Mouse (Mus musculus) liver, embryonic 12.5 days (tissue): ENCODE results near the gene Chst8. TPM values are rescaled to one million over a fixed set of nuclear protein-coding genes. Genes with fewer than 3 reads are reported as not detected.

ENCODE experiments used
- ATAC-seq: fragments of 200-750 bp; cut with Nextera tagmentation; 2 replicates; pipeline ENCODE4 v1.8.0; 2017; ENCODE audit warnings: moderate number of reproducible peaks, mild to moderate bottlenecking, moderate library complexity
- H3K27ac ChIP-seq: fragments of 300-500 bp; sonication (generic); 2 replicates; pipeline ENCODE4 v1.5.1; 2016; ENCODE audit warnings: mild to moderate bottlenecking
- H3K27me3 ChIP-seq: fragments of 300-500 bp; sonication (generic); replicated peaks from 2 replicates; pipeline ENCODE4 v1.6.1; 2016; ENCODE audit warnings: mild to moderate bottlenecking, moderate library complexity
- H3K36me3 ChIP-seq: fragments of 300-500 bp; sonication (generic); 2 replicates; pipeline ENCODE4 v1.6.1; 2016; ENCODE audit warnings: mild to moderate bottlenecking, moderate library complexity
- H3K4me1 ChIP-seq: fragments of 300-500 bp; sonication (generic); 2 replicates; pipeline ENCODE4 v1.6.1; 2016
- H3K4me2 ChIP-seq: fragments of 300-500 bp; sonication (generic); 2 replicates; pipeline ENCODE4 v1.6.1; 2016; ENCODE audit warnings: mild to moderate bottlenecking, moderate library complexity
- H3K4me3 ChIP-seq: fragments of 300-500 bp; sonication (generic); 2 replicates; pipeline ENCODE4 v1.5.1; 2016; ENCODE audit warnings: mild to moderate bottlenecking, moderate library complexity
- H3K9ac ChIP-seq: fragments of 300-500 bp; sonication (generic); 2 replicates; pipeline ENCODE4 v1.6.1; 2016; ENCODE audit warnings: mild to moderate bottlenecking, moderate library complexity
- H3K9me3 ChIP-seq: fragments of 300-500 bp; sonication (generic); replicated peaks from 2 replicates; pipeline ENCODE4 v1.6.1; 2016; ENCODE audit warnings: mild to moderate bottlenecking, moderate library complexity
- WGBS: fragments of 180-500 bp; shearing (Covaris S2); methylation state at CpG from one replicate; pipeline ENCODE4 v1.1.7; 2016; ENCODE audit not compliant: insufficient replicate concordance; 5-methylcytosine and 5-hydroxymethylcytosine counted together
- polyA plus RNA-seq: library from polyadenylated mRNA; unstranded; fragments of >200 nt; fragmentation: Nextera tagmentation; extraction: Ambion mirVana; gene quantifications from 2 replicates; pipeline ENCODE4 v1.2.1, GENCODE M21; 2016

Gene Chst8
- polyA plus RNA-seq, result 1.2 and 1.3 TPM in 2 replicates

DNA sequence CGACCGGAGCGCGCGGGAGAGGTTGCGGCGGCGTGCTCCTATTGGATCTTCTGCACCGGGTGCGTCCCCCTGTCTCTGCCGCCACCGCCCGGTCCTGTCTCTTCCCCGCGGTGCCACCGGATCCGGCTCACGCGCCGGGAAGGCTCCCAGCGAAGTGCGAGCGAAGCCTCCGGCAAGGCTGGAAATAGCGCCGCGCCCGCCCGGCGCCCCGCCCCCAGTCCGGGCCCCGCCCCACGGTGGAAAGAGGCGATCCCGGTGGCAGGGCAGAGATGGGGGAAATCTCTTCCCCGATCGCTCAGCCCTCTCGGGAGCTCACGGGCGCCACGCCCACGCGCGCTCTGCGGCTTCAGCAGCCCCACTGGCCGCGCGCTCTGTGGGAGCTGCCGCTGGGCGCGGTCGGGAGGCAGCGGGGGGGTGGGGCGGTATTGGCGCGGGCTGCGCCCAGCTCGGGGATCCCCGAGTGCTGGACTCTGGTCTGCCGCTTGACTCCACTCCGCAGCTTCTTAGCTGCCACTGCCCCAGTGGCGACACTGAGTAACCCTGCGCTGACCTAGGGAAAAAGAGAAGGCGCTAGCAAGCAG is at the start of gene Chst8:
Gene Chst8, minus strand, starts transcription at position 181 of the 581 bp plus-strand sequence.
- no peak within 1 kb of the TSS for H3K9ac ChIP-seq
- under 1% methylated on average over 56 of the region's 65 CpGs for WGBS

DNA sequence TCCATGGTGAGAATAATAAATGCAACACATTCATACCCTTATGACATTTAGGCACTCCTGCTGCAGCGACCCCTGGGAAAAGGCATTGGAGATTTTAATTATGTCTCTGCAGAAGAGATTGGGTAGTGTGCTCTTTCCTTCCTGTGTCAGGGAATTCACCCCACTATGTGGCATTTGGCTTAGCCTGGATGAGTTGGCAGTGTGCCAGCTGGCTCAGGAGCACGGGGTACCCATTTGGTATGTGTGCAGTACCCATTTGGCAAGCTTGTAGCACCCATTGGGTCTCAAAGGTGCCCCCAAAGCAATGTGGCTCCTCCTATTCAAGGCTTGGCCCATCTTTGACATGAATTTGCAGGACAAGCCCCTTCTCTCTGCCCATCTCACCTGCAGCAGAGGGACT is 45.8 kb upstream of the Chst8 start:
- H3K27me3 ChIP-seq, result no peaks in the 10 kb centered on the region
- H3K9me3 ChIP-seq, result no peaks in the 10 kb centered on the region
- H3K9ac ChIP-seq, result no peak overlapping the region
- no peaks in the 10 kb centered on the region for H3K4me1 ChIP-seq
- ATAC-seq, result no peak
- no peaks in the 10 kb centered on the region for H3K36me3 ChIP-seq
- no peak overlapping the region for H3K4me3 ChIP-seq
- 53% methylated on average over 2 of the region's 2 CpGs for WGBS
- H3K27ac ChIP-seq, result no peak overlapping the region
- no peak overlapping the region for H3K4me2 ChIP-seq

More for the DNA sequence above, at the start of gene Chst8:
- Histone ChIP-seq H3K4me1 (no peaks in the 10 kb centered on the region), H3K4me3 (peak within 1 kb of the TSS; percentile 53), H3K27me3 (peaks cover 74% of the 10 kb centered on the region), H3K4me2 (peak within 1 kb of the TSS; percentile 74), H3K36me3 (no peaks in the 10 kb centered on the region), H3K9me3 (no peaks in the 10 kb centered on the region), H3K27ac (no peak within 1 kb of the TSS)
- ATAC-seq, result peak; percentile 40; the same call in 1 of the 2 replicates

DNA sequence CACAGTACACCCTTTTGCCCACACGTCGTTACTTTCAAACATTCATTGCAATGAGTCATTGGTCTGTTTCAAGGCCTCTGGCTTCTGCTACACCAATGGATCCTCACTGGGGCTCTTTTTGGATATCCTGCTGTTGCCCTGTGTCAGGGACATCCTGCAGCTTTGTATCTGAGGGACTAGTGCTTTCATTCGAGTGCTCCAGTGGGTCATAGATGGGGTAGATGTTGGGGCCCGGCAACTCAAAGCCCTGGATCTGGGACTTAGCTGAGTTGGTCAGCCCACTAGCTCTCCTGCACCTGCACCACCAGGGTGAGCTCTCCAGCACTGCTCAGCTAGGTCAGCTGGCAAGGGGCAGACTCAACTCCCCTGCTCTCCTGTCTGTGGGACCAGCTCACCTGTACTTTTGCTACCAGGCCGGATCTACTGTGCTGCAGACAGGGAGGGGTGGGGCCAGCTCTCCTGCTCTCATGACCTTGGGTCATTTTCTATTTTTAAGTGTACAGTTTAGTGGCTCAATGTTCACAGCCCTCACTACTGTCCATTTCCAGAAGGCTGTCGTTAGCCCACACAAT is 42.4 kb upstream of the Chst8 start:
- Histone ChIP-seq H3K9me3 (no peaks in the 10 kb centered on the region), H3K4me2 (no peak overlapping the region), H3K27me3 (no peaks in the 10 kb centered on the region), H3K9ac (no peak overlapping the region), H3K27ac (no peak overlapping the region), H3K36me3 (no peaks in the 10 kb centered on the region), H3K4me3 (no peak overlapping the region), H3K4me1 (no peaks in the 10 kb centered on the region)
- 63% methylated on average over 6 of the region's 6 CpGs for WGBS
- no peak for ATAC-seq

DNA sequence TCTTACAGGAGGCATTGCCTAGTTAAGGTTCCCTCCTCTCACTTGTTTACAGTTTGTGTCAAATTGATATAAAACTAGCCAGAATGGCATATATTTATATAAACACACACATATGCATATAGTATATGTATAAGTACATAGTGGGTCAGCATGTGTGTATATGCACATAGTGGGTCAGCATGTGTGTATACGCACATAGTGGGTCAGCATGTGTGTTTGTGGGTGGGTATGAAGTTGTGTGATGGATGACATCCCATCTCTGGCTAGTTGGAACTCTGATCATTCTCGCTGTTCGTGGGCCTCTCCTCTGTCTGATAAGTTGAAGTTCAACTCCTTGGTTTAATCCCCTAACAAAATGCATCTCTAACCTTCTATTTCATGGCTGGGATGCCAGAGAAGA is 40.9 kb upstream of the Chst8 start:
- Histone ChIP-seq H3K4me2 (no peak overlapping the region), H3K4me1 (no peaks in the 10 kb centered on the region), H3K36me3 (no peaks in the 10 kb centered on the region), H3K27ac (no peak overlapping the region), H3K9me3 (no peaks in the 10 kb centered on the region), H3K9ac (no peak overlapping the region), H3K27me3 (no peaks in the 10 kb centered on the region), H3K4me3 (no peak overlapping the region)
- 77% methylated on average over 3 of the region's 3 CpGs for WGBS
- no peak for ATAC-seq

DNA sequence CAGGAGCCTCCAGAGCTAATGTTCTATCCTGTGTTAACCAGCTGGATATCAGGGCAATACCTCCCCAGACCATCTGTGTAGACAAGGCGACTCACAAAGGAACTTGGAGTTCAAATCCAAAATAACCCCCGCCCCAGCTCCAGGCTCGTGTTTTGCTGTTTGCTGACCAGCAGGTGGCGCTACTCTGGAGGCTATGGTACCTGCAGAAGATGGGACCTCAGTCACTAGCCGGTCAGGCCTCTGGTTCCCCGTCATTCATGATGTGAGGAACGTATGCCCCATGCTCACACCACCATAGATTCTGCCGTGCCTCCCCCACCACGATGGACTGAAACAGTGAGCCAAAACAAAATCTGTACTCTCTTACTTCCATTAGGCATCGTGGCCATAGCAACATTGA is 37.1 kb upstream of the Chst8 start:
- Histone ChIP-seq H3K9ac (no peak overlapping the region), H3K36me3 (no peaks in the 10 kb centered on the region), H3K9me3 (no peaks in the 10 kb centered on the region), H3K27me3 (no peaks in the 10 kb centered on the region), H3K4me3 (no peak overlapping the region), H3K4me2 (no peak overlapping the region), H3K27ac (no peak overlapping the region), H3K4me1 (no peaks in the 10 kb centered on the region)
- 29% methylated on average over 10 of the region's 10 CpGs for WGBS
- no peak for ATAC-seq

DNA sequence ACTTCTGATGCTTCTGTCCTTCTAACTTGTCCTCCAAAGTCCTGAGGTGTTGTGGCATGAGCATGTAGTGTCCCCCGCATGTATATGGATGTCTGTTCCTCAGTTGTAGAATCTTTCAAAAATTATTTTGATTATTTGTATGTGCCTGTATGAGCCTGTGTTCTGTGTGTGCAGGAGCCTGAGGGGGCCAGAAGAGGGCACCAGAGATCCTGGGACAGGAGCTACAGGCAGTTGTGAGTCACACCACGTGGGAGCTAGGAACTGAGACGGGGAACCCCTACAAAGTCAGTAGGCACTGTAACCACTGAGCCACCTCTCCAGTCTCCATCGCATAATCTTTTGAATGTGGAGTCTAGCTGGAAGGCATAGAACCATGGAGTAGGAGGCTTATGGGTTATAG is 36.3 kb upstream of the Chst8 start:
- Histone ChIP-seq H3K4me2 (no peak overlapping the region), H3K4me3 (no peak overlapping the region), H3K36me3 (no peaks in the 10 kb centered on the region), H3K27ac (no peak overlapping the region), H3K9me3 (no peaks in the 10 kb centered on the region), H3K4me1 (no peaks in the 10 kb centered on the region), H3K27me3 (no peaks in the 10 kb centered on the region), H3K9ac (no peak overlapping the region)
- 83% methylated on average over 4 of the region's 4 CpGs for WGBS
- ATAC-seq, result no peak

DNA sequence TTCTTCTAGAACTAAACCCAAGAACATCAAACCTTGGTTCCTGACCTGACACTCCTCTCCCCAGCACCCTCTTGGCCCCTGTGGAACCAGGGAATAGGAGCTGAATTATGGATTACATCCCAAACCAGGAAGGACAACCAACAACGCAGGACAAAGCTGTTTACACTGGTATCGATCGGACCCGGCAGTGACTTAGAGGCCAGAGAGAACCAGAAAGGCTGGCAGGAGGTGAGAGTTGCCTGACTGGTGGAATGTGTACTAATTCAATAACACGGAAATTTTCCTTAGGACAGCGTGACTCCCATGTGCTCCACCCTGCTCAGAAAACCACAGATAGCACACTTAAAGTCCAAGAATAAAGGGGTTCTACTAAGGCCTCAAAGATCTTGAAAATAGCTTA is 35.4 kb upstream of the Chst8 start:
- H3K27ac ChIP-seq, result no peak overlapping the region
- H3K4me2 ChIP-seq, result no peak overlapping the region
- H3K36me3 ChIP-seq, result no peaks in the 10 kb centered on the region
- H3K9ac ChIP-seq, result no peak overlapping the region
- H3K4me1 ChIP-seq, result no peaks in the 10 kb centered on the region
- no peak for ATAC-seq
- WGBS, result 77% methylated on average over 6 of the region's 6 CpGs
- no peaks in the 10 kb centered on the region for H3K9me3 ChIP-seq
- H3K27me3 ChIP-seq, result no peaks in the 10 kb centered on the region
- no peak overlapping the region for H3K4me3 ChIP-seq

DNA sequence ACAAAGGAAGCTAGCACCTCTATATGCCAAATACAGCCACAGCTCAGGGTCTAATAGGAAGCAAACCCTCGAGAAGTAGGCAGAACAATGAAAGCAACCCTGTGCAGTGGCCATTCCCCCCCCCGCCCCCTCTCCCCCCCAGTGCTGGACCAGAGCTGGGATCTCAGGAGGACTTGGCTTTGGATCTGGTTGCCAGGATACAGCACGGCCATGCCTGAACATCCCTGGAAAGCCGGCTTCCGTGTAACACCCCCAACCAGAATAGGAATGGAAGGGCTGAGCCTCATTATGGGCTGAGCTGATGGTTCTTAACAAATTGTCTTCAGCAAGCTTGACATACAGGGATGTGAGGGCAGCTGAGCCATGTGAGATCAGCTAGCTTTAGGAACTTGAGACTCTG is 34.9 kb upstream of the Chst8 start:
- Histone ChIP-seq H3K9ac (no peak overlapping the region), H3K9me3 (no peaks in the 10 kb centered on the region), H3K4me1 (no peaks in the 10 kb centered on the region), H3K27ac (no peak overlapping the region), H3K27me3 (no peaks in the 10 kb centered on the region), H3K4me2 (no peak overlapping the region), H3K36me3 (no peaks in the 10 kb centered on the region), H3K4me3 (no peak overlapping the region)
- ATAC-seq, result no peak
- 62% methylated on average over 5 of the region's 5 CpGs for WGBS

DNA sequence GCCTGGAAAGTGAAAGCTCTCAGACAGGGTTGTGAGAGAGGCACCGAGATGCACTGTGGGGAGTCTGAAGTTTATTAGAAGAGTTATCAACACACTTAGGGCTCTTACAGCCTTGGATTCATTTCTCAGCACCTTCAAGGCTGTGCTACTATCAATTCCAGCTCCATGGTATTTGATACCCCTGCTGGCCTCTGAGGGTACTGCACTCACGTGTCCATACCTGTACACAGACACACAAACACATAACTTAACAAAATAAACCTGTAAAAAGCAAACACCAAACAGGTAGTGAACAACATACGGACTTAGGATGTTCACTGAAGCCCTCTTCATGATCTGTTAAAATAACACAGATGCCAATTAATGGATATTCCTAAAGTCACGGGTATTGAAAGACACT is 26.2 kb upstream of the Chst8 start:
- H3K4me3 ChIP-seq, result no peak overlapping the region
- 70% methylated on average over 4 of the region's 4 CpGs for WGBS
- no peak overlapping the region for H3K9ac ChIP-seq

DNA sequence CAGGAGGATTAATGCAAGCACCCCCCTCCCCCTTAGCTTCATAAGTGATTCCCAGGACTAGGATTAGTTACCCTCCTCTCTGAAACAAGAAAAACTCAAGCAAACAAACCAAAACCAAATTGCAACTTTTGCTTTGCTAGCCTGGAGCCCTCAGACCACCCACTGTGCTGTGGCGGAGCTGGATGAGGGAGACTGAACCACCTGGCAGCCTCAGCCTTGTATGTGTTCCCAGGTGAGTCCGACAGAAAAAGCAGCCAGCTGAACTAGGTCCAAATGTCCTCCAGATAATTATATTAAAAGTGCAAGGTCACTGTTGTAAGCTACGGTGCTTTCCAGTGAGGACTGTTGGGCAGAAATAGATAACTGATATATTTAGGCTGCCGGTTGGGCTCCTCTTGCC is 25.7 kb upstream of the Chst8 start:
- no peaks in the 10 kb centered on the region for H3K27me3 ChIP-seq
- no peak for ATAC-seq
- H3K4me1 ChIP-seq, result no peaks in the 10 kb centered on the region
- H3K36me3 ChIP-seq, result no peaks in the 10 kb centered on the region
- no peaks in the 10 kb centered on the region for H3K9me3 ChIP-seq
- H3K4me3 ChIP-seq, result no peak overlapping the region
- WGBS, result 76% methylated on average over 4 of the region's 4 CpGs
- H3K4me2 ChIP-seq, result no peak overlapping the region
- H3K9ac ChIP-seq, result no peak overlapping the region
- no peak overlapping the region for H3K27ac ChIP-seq

More for the DNA sequence above, 26.2 kb upstream of the Chst8 start:
- Histone ChIP-seq H3K9me3 (no peaks in the 10 kb centered on the region), H3K27me3 (no peaks in the 10 kb centered on the region), H3K4me2 (no peak overlapping the region), H3K36me3 (no peaks in the 10 kb centered on the region), H3K27ac (no peak overlapping the region), H3K4me1 (no peaks in the 10 kb centered on the region)
- no peak for ATAC-seq

DNA sequence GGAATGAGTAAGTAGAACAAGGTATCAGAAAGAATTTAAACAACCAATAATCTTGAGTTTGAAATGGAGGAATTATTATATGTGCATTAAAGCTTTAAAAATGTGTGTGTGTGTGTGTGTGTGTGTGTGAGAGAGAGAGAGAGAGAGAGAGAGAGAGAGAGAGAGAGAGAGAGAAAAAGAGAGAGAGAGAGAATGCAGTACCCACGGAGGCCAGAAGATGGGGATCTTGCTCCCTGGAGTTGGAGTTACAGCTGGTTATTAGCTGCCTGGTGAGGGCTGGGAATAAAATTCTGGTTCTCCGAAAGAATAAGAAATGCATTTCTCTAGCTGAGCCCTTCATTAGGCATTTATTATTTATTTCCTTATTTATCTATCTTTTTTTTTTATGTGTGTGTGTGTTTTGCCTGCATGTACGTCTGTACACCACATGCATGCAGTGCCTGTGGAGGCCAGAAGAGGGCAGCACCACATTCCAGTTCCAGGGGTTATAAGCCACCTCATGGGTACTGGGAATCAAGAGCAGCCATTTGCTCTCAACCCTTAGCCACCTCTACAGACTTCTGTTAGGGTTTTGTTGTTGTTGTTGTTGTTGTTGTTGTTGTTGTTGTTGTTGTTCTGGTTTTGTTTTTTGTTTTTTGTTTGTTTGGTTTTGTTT is 13.9 kb upstream of the Chst8 start:
- 0 out of 2 replicates have a peak, but pooled peaks cover 5% of the 10 kb centered on the region for H3K9me3 ChIP-seq
- H3K36me3 ChIP-seq, result no peaks in the 10 kb centered on the region
- no peak overlapping the region for H3K4me2 ChIP-seq
- no peak overlapping the region for H3K4me3 ChIP-seq
- ATAC-seq, result no peak
- WGBS, result 31% methylated on average over 3 of the region's 3 CpGs
- no peak overlapping the region for H3K27ac ChIP-seq
- H3K27me3 ChIP-seq, result no peaks in the 10 kb centered on the region
- no peaks in the 10 kb centered on the region for H3K4me1 ChIP-seq
- no peak overlapping the region for H3K9ac ChIP-seq

DNA sequence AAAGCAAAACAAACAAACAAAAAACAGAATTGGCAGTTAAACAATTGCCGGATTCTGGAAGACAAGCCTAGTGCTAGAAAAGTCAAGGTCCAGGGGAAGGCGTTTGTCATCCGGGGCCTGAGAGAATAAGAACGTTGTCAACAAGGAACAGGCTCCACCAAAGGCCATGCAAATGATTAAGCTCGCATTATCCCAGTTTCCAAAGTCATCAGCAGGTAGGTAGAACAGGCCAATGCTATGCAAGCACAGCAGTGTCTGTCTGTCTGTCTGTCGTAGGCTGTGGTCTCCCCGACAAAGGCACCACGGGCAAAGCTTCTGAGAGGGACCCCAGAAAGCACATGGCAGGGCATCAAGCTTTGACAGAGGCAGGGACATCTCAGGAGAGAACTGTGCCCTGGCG is 9.1 kb upstream of the Chst8 start:
- 63% methylated on average over 9 of the region's 9 CpGs for WGBS
- no peak for ATAC-seq
- no peak overlapping the region for H3K4me2 ChIP-seq

More for the DNA sequence above, 9.1 kb upstream of the Chst8 start:
- Histone ChIP-seq H3K36me3 (no peaks in the 10 kb centered on the region), H3K4me1 (no peaks in the 10 kb centered on the region), H3K9me3 (0 out of 2 replicates have a peak, but pooled peaks cover 3% of the 10 kb centered on the region), H3K9ac (no peak overlapping the region), H3K27me3 (no peaks in the 10 kb centered on the region), H3K27ac (no peak overlapping the region), H3K4me3 (no peak overlapping the region)
